18 mouse cellular contexts compared by ENCODE assay signal in the genomic region with DNA sequence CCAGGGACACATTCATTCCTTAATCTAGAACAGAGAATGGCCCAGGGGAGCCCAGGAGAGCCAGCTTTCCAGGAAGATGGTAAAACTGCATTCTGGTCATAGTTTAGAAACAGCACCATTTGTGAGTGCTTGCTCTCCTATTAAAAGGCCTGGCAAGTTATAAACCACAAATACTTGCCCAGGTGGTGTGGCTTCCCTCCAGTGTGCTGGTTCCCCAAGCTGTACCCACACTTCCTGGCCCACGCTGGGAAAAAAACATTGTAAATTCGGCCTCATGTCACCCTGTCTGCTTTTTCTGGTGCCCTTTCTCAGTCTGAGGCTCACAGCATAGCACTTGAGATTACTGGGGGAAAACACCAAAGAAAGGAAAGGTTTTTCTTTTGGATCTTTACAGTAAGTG. TPM values are rescaled to one million over a fixed set of nuclear protein-coding genes. Genes with fewer than 3 reads are reported as not detected.
DNase-seq lines count a peak whose midpoint lies in the region; ATAC-seq and TF ChIP-seq lines count a peak whose summit lies in the region.
"Had no signal": no experiment of that assay in that cellular context is flagged by ENCODE, and none has a peak within 500 bp of the region (broad histone marks: within the 10 kb centered on the region; RNA-seq: fewer than 3 reads in every experiment).

No protein-coding gene starts in this region.

- no peak for TF ChIP-seq CTCF in hindbrain, postnatal 0 days (IDR thresholded peaks at IDR 0.05; ENCODE audit: low read depth)

- no peak overlapping the region for H3K4me2 ChIP-seq in hindbrain, postnatal 0 days (ENCODE audit: low read depth, low read length)
- H3K4me2 ChIP-seq: embryonic facial prominence, embryonic 15.5 days; forebrain, embryonic 13.5 days; hindbrain, embryonic 14.5 days; liver, embryonic 13.5 days had no signal

- H3K4me3 ChIP-seq in hindbrain, postnatal 0 days (ENCODE audit: low read length) = no peak overlapping the region
- H3K4me3 ChIP-seq: embryonic facial prominence, embryonic 15.5 days; forebrain, embryonic 13.5 days; liver, embryonic 13.5 days had no signal

- ATAC-seq in hindbrain, postnatal 0 days = no peak
- ATAC-seq: CD4-positive, CD25-positive, alpha-beta regulatory T cell, adult 4 months; forebrain, embryonic 13.5 days; intestine, postnatal 0 days; midbrain, embryonic 16.5 days had no signal

- peak; percentile 52 for DNase-seq in Muller cell, postnatal 12 days (ENCODE audit: inconsistent ontology term)
- peak; percentile 91 for DNase-seq in brain, adult 2 months (ENCODE audit: low read depth, low spot score)
- DNase-seq in cerebellum, postnatal 10 days = peak; percentile 6 to 21
- peak; percentile 12 to 53 for DNase-seq in layer of hippocampus, adult 18-20 months (ENCODE audit: low spot score in 2 of 2)
- DNase-seq in hindbrain, postnatal 0 days (ENCODE audit: low spot score) = no peak
- DNase-seq in gastrocnemius, adult 18-20 months (ENCODE audit: low spot score) = no peak
- DNase-seq in kidney, adult 18-20 months = no peak
- no peak for DNase-seq in c-Kit-positive CD71-positive TER-119-positive erythroid progenitor cells, embryonic 14.5 days (ENCODE audit: low spot score)
- DNase-seq: heart, postnatal 10 days; kidney, postnatal 10 days; liver, embryonic 13.5 days had no signal

- H3K27ac ChIP-seq in hindbrain, postnatal 0 days = no peak overlapping the region
- H3K27ac ChIP-seq: embryonic facial prominence, embryonic 15.5 days; forebrain, embryonic 13.5 days; hindbrain, embryonic 14.5 days; liver, embryonic 13.5 days had no signal

- H3K4me1 ChIP-seq in hindbrain, postnatal 0 days (ENCODE audit: insufficient read depth, low read length) = no peaks in the 10 kb centered on the region
- H3K4me1 ChIP-seq: embryonic facial prominence, embryonic 15.5 days; liver, embryonic 13.5 days had no signal

- H3K9ac ChIP-seq in hindbrain, postnatal 0 days (replicated peaks; ENCODE audit: low read length) = no peak overlapping the region
- H3K9ac ChIP-seq: embryonic facial prominence, embryonic 15.5 days; forebrain, embryonic 13.5 days; hindbrain, embryonic 14.5 days; liver, embryonic 13.5 days had no signal

- H3K27me3 ChIP-seq in hindbrain, postnatal 0 days (ENCODE audit: insufficient read depth, low read length) = no peaks in the 10 kb centered on the region
- H3K27me3 ChIP-seq: embryonic facial prominence, embryonic 15.5 days; forebrain, embryonic 13.5 days; liver, embryonic 13.5 days had no signal

- H3K9me3 ChIP-seq in hindbrain, postnatal 0 days (ENCODE audit: low read length) = no peaks in the 10 kb centered on the region
- H3K9me3 ChIP-seq: embryonic facial prominence, embryonic 15.5 days; forebrain, embryonic 13.5 days; G1E; liver, embryonic 13.5 days had no signal

- H3K36me3 ChIP-seq in hindbrain, postnatal 0 days (ENCODE audit: insufficient read depth, low read length) = peaks cover 7% of the 10 kb centered on the region; the same call in 1 of the 2 replicates

- 81% methylated on average over 2 of the region's 2 CpGs for WGBS in hindbrain, postnatal 0 days

RNA-seq across cellular contexts. Expression of a gene that starts 55.1 kb away (rescaled TPM):
- total RNA-seq in layer of hippocampus, adult 18-20 months (2021) = 10 to 100 TPM; 56.1 to 61.2 TPM
- 46.1 and 74.0 TPM in 2 replicates for total RNA-seq in hindbrain, postnatal 0 days (2014; rRNA removed)
- 26.7 and 29.2 TPM in 2 replicates for polyA plus RNA-seq in hindbrain, postnatal 0 days (2015; fragmentation: Nextera tagmentation; extraction: Ambion mirVana)
- total RNA-seq in gastrocnemius, adult 18-20 months (2021) = 10 to 100 TPM; 12.0 to 15.4 TPM

Comparison
In these comparisons a context has a peak if more than half of its experiments do, and no peak if none do; other contexts are left out.
1. DNase-seq: peak in Muller cell, postnatal 12 days (single experiment), brain, adult 2 months (single experiment), cerebellum, postnatal 10 days (2 of 2) and layer of hippocampus, adult 18-20 months (2 of 2); none in hindbrain, postnatal 0 days (single experiment), gastrocnemius, adult 18-20 months (single experiment), kidney, adult 18-20 months (single experiment) and c-Kit-positive CD71-positive TER-119-positive erythroid progenitor cells, embryonic 14.5 days (single experiment).